Comparison of ENCODE assay signal across 8 mouse cellular contexts in the genomic region with DNA sequence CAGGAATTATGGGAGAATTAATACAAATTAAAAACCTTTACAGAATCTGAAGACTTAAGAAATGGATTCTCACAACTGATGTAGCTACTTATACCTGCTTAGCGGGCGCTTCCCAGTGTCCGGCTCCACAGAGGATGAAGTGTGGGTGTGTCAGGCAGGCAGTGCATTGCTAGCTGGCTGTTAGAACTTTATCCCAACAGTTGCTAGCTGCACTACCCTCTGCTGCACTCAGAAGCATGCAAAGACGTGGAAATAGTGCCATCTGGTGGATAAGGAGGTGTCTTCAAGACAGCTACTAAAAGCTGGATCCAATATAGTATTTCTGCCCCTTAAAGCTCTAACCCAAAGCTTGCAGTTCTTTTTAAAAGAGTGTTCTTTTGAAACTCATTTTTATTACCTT. TPM values are rescaled to one million over a fixed set of nuclear protein-coding genes. Genes with fewer than 3 reads are reported as not detected.
DNase-seq lines count a peak whose midpoint lies in the region; ATAC-seq and TF ChIP-seq lines count a peak whose summit lies in the region.

No protein-coding gene starts in this region.

- DNase-seq in G1E (ENCODE audit: low spot score), result peak; percentile 67
- peak; percentile 43 for DNase-seq in cerebellum, adult 11 months
- peak; percentile 98 for DNase-seq in forebrain, embryonic 14.5 days (ENCODE audit: low spot score)
- DNase-seq in heart, postnatal 14 days, result peak; percentile 58 to 81
- DNase-seq in large intestine, adult 2 months (ENCODE audit: low read depth, low spot score), result peak; percentile 90
- peak; percentile 81 for DNase-seq in thymus, adult 2 months

- H3K27ac ChIP-seq in forebrain, embryonic 14.5 days (ENCODE audit: low read depth, low read length), result no peak overlapping the region
- H3K27ac ChIP-seq in liver, embryonic 16.5 days (ENCODE audit: low read length), result no peak overlapping the region
- no peak overlapping the region for H3K27ac ChIP-seq in neural tube, embryonic 13.5 days (replicated peaks)
- no peak overlapping the region for H3K27ac ChIP-seq in thymus, adult 2 months (ENCODE audit: control insufficient read depth, insufficient read depth, low read length)

- H3K4me3 ChIP-seq in G1E (ENCODE audit: low read depth, low read length), result no peak overlapping the region; the same call in 1 of the 2 replicates
- H3K4me3 ChIP-seq in forebrain, embryonic 14.5 days (ENCODE audit: low read depth, low read length), result peak overlapping the region; percentile 38
- H3K4me3 ChIP-seq in liver, embryonic 16.5 days (ENCODE audit: low read depth, low read length), result peak overlapping the region; percentile 59
- H3K4me3 ChIP-seq in neural tube, embryonic 13.5 days, result peak overlapping the region; percentile 53
- no peak overlapping the region for H3K4me3 ChIP-seq in thymus, adult 2 months (ENCODE audit: control insufficient read depth, insufficient read depth, low read length)

- H3K36me3 ChIP-seq in G1E (replicated peaks), result no peaks in the 10 kb centered on the region
- no peaks in the 10 kb centered on the region for H3K36me3 ChIP-seq in forebrain, embryonic 14.5 days (ENCODE audit: control insufficient read depth, insufficient read depth, low read length)
- H3K36me3 ChIP-seq in liver, embryonic 16.5 days (ENCODE audit: control insufficient read depth, insufficient read depth), result no peaks in the 10 kb centered on the region
- H3K36me3 ChIP-seq in neural tube, embryonic 13.5 days, result no peaks in the 10 kb centered on the region
- H3K36me3 ChIP-seq in thymus, adult 2 months (ENCODE audit: control insufficient read depth, insufficient read depth, low read length), result no peaks in the 10 kb centered on the region

- 1% methylated on average over 4 of the region's 4 CpGs for WGBS in forebrain, embryonic 14.5 days
- WGBS in large intestine, adult 2 months, result under 1% methylated on average over 4 of the region's 4 CpGs
- WGBS in liver, embryonic 16.5 days (ENCODE audit: insufficient replicate concordance), result 0% methylated on average over 4 of the region's 4 CpGs
- 0% methylated on average over 4 of the region's 4 CpGs for WGBS in neural tube, embryonic 13.5 days
- 1% methylated on average over 4 of the region's 4 CpGs for WGBS in thymus, adult 2 months

- TF ChIP-seq CTCF in G1E (IDR thresholded peaks at IDR 0.05; ENCODE audit: low read depth, low read length), result peak; percentile 41; the same call in 1 of the 2 replicates
- TF ChIP-seq CTCF in thymus, adult 2 months (IDR thresholded peaks at IDR 0.05; ENCODE audit: borderline replicate concordance, control insufficient read depth, extremely low read depth, insufficient read depth, low read length, poor library complexity), result no peak

- no peak overlapping the region for H3K9ac ChIP-seq in forebrain, embryonic 14.5 days (ENCODE audit: low read length)
- H3K9ac ChIP-seq in liver, embryonic 16.5 days (ENCODE audit: low read depth, low read length), result no peak overlapping the region
- no peak overlapping the region for H3K9ac ChIP-seq in neural tube, embryonic 13.5 days

- peaks cover 27% of the 10 kb centered on the region for H3K4me1 ChIP-seq in G1E (ENCODE audit: insufficient read depth, low read depth, low read length)
- H3K4me1 ChIP-seq in forebrain, embryonic 14.5 days (ENCODE audit: control insufficient read depth, insufficient read depth, low read length), result peaks cover 14% of the 10 kb centered on the region; the same call in 1 of the 2 replicates
- peaks cover 7% of the 10 kb centered on the region for H3K4me1 ChIP-seq in liver, embryonic 16.5 days (ENCODE audit: control insufficient read depth, low read depth, low read length)
- H3K4me1 ChIP-seq in neural tube, embryonic 13.5 days (replicated peaks), result peaks cover 26% of the 10 kb centered on the region
- peaks cover 19% of the 10 kb centered on the region for H3K4me1 ChIP-seq in thymus, adult 2 months (replicated peaks; ENCODE audit: control insufficient read depth, insufficient read depth, low read length)

- H3K4me2 ChIP-seq in forebrain, embryonic 14.5 days (ENCODE audit: low read length), result peak overlapping the region; percentile 88
- peak overlapping the region; percentile 85 for H3K4me2 ChIP-seq in liver, embryonic 16.5 days (ENCODE audit: low read depth, low read length)
- H3K4me2 ChIP-seq in neural tube, embryonic 13.5 days, result peak overlapping the region; percentile 97

- TF ChIP-seq POLR2A in thymus, adult 2 months (IDR thresholded peaks at IDR 0.05; ENCODE audit: control insufficient read depth, extremely low read depth, insufficient read depth, low read length, poor library complexity), result no peak

- peak; percentile 82 for ATAC-seq in G1E (ENCODE audit: extremely low read depth, insufficient number of reproducible peaks, low FRiP score, poor library complexity, severe bottlenecking)
- ATAC-seq in forebrain, embryonic 14.5 days, result peak; percentile 79
- peak; percentile 73 for ATAC-seq in liver, embryonic 16.5 days (ENCODE audit: low read depth)
- ATAC-seq in neural tube, embryonic 13.5 days (ENCODE audit: low read depth), result peak; percentile 84

- H3K9me3 ChIP-seq in G1E (replicated peaks), result no peaks in the 10 kb centered on the region
- no peaks in the 10 kb centered on the region for H3K9me3 ChIP-seq in forebrain, embryonic 14.5 days (replicated peaks; ENCODE audit: control insufficient read depth, low read length)
- H3K9me3 ChIP-seq in liver, embryonic 16.5 days (replicated peaks; ENCODE audit: control insufficient read depth, low read length), result no peaks in the 10 kb centered on the region
- no peaks in the 10 kb centered on the region for H3K9me3 ChIP-seq in neural tube, embryonic 13.5 days

- intact Hi-C loops in heart, postnatal 14 days (cut with DNase I), result loop anchor here (5.0 kb wide), 2 partner anchors 109 to 364 kb away; a partner anchor contains a TSS

- peaks cover 55% of the 10 kb centered on the region for H3K27me3 ChIP-seq in G1E (ENCODE audit: insufficient read depth, low read length)
- H3K27me3 ChIP-seq in forebrain, embryonic 14.5 days (replicated peaks; ENCODE audit: control insufficient read depth, insufficient read depth, low read length), result peaks cover 26% of the 10 kb centered on the region
- H3K27me3 ChIP-seq in liver, embryonic 16.5 days (ENCODE audit: control insufficient read depth, insufficient read depth, low read depth, low read length), result peaks cover 62% of the 10 kb centered on the region
- peaks cover 50% of the 10 kb centered on the region for H3K27me3 ChIP-seq in neural tube, embryonic 13.5 days
- H3K27me3 ChIP-seq in thymus, adult 2 months (ENCODE audit: control insufficient read depth, insufficient read depth, low read length), result no peaks in the 10 kb centered on the region

RNA-seq across cellular contexts. Expression of a gene that starts 0.9 kb away (rescaled TPM):
- total RNA-seq in G1E (2014; fragmentation: Nextera tagmentation), result not detected in 2 replicates
- total RNA-seq in G1E (2017), result not detected in 2 replicates
- not detected in 2 replicates for polyA plus RNA-seq in G1E (2012)
- 0.43 and 0.71 TPM in 2 replicates for polyA plus RNA-seq in forebrain, embryonic 14.5 days (2014; fragmentation: Nextera tagmentation; extraction: Ambion mirVana)
- not detected for total RNA-seq in heart, postnatal 14 days (2021)
- 0.05 TPM in 1 of 2 replicates, not detected in the other for polyA plus RNA-seq in large intestine, adult 2 months (2012; rRNA removed)
- not detected in 2 replicates for polyA plus RNA-seq in liver, embryonic 16.5 days (2015; fragmentation: Nextera tagmentation; extraction: Ambion mirVana)
- not detected in 2 replicates for polyA plus RNA-seq in neural tube, embryonic 13.5 days (2015; fragmentation: Nextera tagmentation; extraction: Ambion mirVana)
- polyA plus RNA-seq in thymus, adult 2 months (2012; rRNA removed), result 0.47 and 0.48 TPM in 2 replicates

RNA-seq across cellular contexts. Expression of a gene that starts 10.4 kb away (rescaled TPM):
- total RNA-seq in G1E (2014; fragmentation: Nextera tagmentation) (not detected in 2 replicates), G1E (2017) (0.16 TPM in 1 of 2 replicates, not detected in the other)
- polyA plus RNA-seq in G1E (2012), result not detected in 2 replicates
- polyA plus RNA-seq in forebrain, embryonic 14.5 days (2014; fragmentation: Nextera tagmentation; extraction: Ambion mirVana), result 57.7 and 59.3 TPM in 2 replicates
- total RNA-seq in heart, postnatal 14 days (2021), result 10 to 100 TPM; 36.1 to 41.0 TPM
- 2.4 and 2.7 TPM in 2 replicates for polyA plus RNA-seq in large intestine, adult 2 months (2012; rRNA removed)
- 4.4 and 6.3 TPM in 2 replicates for polyA plus RNA-seq in liver, embryonic 16.5 days (2015; fragmentation: Nextera tagmentation; extraction: Ambion mirVana)
- polyA plus RNA-seq in neural tube, embryonic 13.5 days (2015; fragmentation: Nextera tagmentation; extraction: Ambion mirVana), result 81.0 and 94.9 TPM in 2 replicates
- 1.3 and 1.9 TPM in 2 replicates for polyA plus RNA-seq in thymus, adult 2 months (2012; rRNA removed)

RNA-seq across cellular contexts. Expression of a gene that starts 42.2 kb away (rescaled TPM):
- total RNA-seq in G1E (2014; fragmentation: Nextera tagmentation) (not detected in 2 replicates), G1E (2017) (0.05 TPM in 1 of 2 replicates, not detected in the other)
- not detected in 2 replicates for polyA plus RNA-seq in G1E (2012)
- polyA plus RNA-seq in forebrain, embryonic 14.5 days (2014; fragmentation: Nextera tagmentation; extraction: Ambion mirVana), result 0.73 and 0.94 TPM in 2 replicates
- total RNA-seq in heart, postnatal 14 days (2021), result not detected
- polyA plus RNA-seq in large intestine, adult 2 months (2012; rRNA removed), result not detected in 2 replicates
- polyA plus RNA-seq in liver, embryonic 16.5 days (2015; fragmentation: Nextera tagmentation; extraction: Ambion mirVana), result not detected in 2 replicates
- 0.10 and 0.12 TPM in 2 replicates for polyA plus RNA-seq in neural tube, embryonic 13.5 days (2015; fragmentation: Nextera tagmentation; extraction: Ambion mirVana)
- polyA plus RNA-seq in thymus, adult 2 months (2012; rRNA removed), result 0.28 and 0.32 TPM in 2 replicates

RNA-seq across cellular contexts. Expression of a gene that starts 48.2 kb away (rescaled TPM):
- not detected in 2 replicates for total RNA-seq in G1E (2014; fragmentation: Nextera tagmentation)
- total RNA-seq in G1E (2017), result 0.05 and 0.06 TPM in 2 replicates
- not detected in 2 replicates for polyA plus RNA-seq in G1E (2012)
- polyA plus RNA-seq in forebrain, embryonic 14.5 days (2014; fragmentation: Nextera tagmentation; extraction: Ambion mirVana), result 1.5 and 2.2 TPM in 2 replicates
- total RNA-seq in heart, postnatal 14 days (2021), result under 1 TPM in 1 of 2 experiments, not detected in 1; 0.19 TPM
- polyA plus RNA-seq in large intestine, adult 2 months (2012; rRNA removed), result 0.22 and 0.37 TPM in 2 replicates
- polyA plus RNA-seq in liver, embryonic 16.5 days (2015; fragmentation: Nextera tagmentation; extraction: Ambion mirVana), result 0.19 and 0.34 TPM in 2 replicates
- 0.25 TPM in 1 of 2 replicates, not detected in the other for polyA plus RNA-seq in neural tube, embryonic 13.5 days (2015; fragmentation: Nextera tagmentation; extraction: Ambion mirVana)
- 3.9 and 6.1 TPM in 2 replicates for polyA plus RNA-seq in thymus, adult 2 months (2012; rRNA removed)

Comparison
In these comparisons a context has a peak if more than half of its experiments do, and no peak if none do; other contexts are left out.
1. DNase-seq: peak in every context shown above with its lines; median percentile 98 in forebrain, embryonic 14.5 days; 90 in large intestine, adult 2 months; 81 in thymus, adult 2 months; 70 in heart, postnatal 14 days; 67 in G1E; 43 in cerebellum, adult 11 months.
2. H3K4me3 ChIP-seq: peak in forebrain, embryonic 14.5 days (single experiment), liver, embryonic 16.5 days (single experiment) and neural tube, embryonic 13.5 days (single experiment); none in G1E (single experiment) and thymus, adult 2 months (single experiment).
3. Peak in every context shown above with its lines, with median percentiles within 50 percentile points of each other: ATAC-seq and H3K4me2 ChIP-seq.